Mouse (Mus musculus) gonadal fat pad, adult 2 months (tissue): Measurements from ENCODE around the gene Clasp2. TPM values are rescaled to one million over a fixed set of nuclear protein-coding genes. Genes with fewer than 3 reads are reported as not detected.
A peak's percentile ranks its signal among the peaks of the same experiment; 100 is the strongest.

ENCODE experiments used
- DNase-seq: peaks from one replicate; pipeline ENCODE4 v3.0.0-alpha.2; 2012; ENCODE audit warnings: low read depth
- polyA plus RNA-seq: library from polyadenylated mRNA; depleted of rRNA; stranded (reverse); fragments of >200 nt; gene quantifications from 2 replicates; pipeline ENCODE4 v1.2.3, GENCODE M21; 2012; rRNA removed

Clasp2 gene
- polyA plus RNA-seq, 1 experiment, result 10.9 TPM

GRCm38 (mm10) chr9:113931375-113932099 is 190.3 kb downstream of the Clasp2 start:
- no peak for DNase-seq

DNA sequence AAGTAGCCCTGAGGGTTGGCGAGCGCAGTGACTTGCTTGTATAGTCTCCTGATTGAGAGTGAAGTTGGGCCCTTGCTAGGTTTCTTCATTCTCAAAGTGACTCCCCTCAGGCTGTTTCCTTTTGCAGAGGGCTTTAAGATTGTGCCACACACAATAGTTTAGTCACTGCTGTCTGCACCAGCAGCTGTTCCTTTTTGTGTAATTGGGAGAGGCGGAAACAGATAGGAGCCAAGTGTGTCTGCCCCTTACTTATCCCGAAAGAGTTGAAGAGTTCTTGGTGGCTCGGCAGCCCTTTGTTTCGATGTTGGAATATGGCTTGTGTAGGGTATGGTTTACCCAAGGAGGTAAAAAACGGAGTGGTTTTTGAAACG is 190.8 kb downstream of the Clasp2 start:
- DNase-seq, result no peak

DNA sequence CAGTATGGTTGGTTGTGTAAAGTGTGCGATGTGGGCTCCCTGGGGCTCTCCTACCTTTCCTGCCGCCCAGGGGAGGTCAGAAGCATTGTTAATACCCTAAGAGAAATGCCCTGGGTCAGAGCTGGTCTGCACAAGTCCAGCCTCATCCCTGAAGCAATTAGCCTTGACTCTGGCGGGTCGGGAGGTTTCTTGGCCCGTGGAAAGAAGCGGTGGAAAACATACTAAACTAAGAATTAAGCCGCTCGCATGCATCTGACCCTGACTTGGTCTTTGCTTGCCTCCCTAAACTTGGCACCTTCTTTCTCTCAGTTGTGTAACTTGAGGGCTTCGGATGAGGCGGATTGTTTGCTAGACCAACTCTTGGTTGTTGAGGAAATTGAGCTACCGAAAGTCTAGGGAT is 191.2 kb downstream of the Clasp2 start:
- no peak for DNase-seq

DNA sequence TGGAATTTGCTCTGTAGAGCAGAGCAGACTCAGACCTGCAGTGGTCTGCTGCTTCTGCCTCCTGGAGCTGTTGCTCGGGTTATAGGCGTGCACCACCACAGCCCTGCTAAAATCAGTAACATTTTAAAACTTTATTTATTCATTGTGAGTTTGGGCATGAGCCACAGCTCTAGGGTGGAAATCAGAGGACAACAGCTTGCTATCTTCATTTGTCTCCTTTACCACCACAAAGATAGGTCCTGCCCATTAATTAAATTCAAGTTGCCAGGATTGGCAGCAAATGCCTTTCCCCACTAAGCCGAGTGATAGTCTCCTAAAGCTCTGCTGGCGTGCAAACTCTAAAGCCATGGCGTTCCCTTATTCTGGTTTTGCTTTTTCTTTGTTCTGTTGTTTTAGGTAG is 194.4 kb downstream of the Clasp2 start:
- DNase-seq, result no peak

DNA sequence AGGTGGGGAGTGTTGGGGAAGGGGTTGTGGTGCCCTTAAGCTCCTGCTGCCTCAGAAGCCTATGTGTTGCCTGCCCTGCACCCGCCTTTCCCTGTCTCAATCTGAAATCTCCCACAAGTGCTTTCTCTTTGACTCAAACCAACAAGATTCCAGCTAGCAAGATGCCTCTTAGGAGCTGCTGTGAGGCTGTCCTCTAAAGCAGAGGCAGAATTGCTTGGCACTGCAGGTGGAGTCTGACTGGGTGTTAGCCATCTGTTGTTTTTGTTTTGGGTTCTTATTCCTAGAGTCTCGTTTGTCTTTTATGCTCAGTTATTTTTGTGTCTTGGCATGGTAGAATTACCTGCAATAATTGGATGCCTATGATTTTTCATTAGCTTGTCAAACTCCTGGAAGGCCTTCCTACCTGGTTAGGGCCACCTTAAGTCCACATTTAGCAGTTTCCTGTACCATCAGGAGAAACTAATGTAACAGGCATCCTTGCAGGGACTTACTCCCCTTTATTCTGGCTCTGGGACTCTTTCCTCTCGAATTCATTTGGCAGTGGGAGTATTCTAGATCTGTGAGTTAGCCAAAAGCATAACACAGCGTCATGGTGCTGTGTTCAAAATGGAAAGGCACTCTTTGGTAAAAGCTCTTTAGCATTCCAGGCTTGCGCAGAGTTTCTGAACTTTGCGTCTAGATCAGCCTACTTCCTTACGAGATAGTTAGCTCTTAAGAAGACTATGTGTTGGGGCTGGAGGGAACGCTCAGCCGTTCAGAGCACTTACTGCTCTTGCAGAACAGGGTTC is 198.0 kb downstream of the Clasp2 start:
- no peak for DNase-seq

GRCm38 (mm10) chr9:113941103-113941805 is 200.0 kb downstream of the Clasp2 start:
- no peak for DNase-seq

- no peak for DNase-seq
These were observed 202.1 kb downstream of the Clasp2 start for GRCm38 (mm10) chr9:113943372-113943771.

- DNase-seq, result peak; percentile 94
These were observed 205.9 kb downstream of the Clasp2 start for GRCm38 (mm10) chr9:113947216-113947615.

- DNase-seq, result no peak
These were observed 216.5 kb downstream of the Clasp2 start for GRCm38 (mm10) chr9:113957777-113958176.

- no peak for DNase-seq
These were observed 222.4 kb downstream of the Clasp2 start for GRCm38 (mm10) chr9:113963718-113964117.

DNA sequence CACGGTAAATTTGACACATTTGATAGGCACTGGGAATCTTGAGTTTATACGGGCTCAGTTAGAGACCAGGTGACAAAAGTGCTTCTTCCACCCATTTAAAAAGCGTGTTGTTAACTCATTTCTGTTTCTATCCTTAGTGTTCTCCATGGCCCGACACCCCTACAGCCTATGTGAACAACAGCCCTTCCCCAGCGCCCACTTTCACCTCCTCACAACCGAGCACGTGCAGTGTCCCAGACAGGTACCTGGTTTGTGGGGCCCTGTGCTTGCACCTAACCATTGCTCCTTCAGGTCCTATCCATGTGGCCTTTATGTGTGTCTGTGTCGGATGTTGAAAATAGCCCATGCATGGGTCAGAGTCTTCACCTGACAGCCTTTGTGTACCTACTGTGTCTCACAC is 223.1 kb downstream of the Clasp2 start:
- no peak for DNase-seq

- no peak for DNase-seq
These were observed 225.6 kb downstream of the Clasp2 start for GRCm38 (mm10) chr9:113966838-113967237.

- no peak for DNase-seq
These were observed 227.7 kb downstream of the Clasp2 start for GRCm38 (mm10) chr9:113968967-113969366.

Other genes with a start within 250 kb of the Clasp2 start
- gene Pdcd6ip, start 33.2 kb upstream of the Clasp2 start, polyA plus RNA-seq, result 69.2 and 71.4 TPM in 2 replicates
- gene Ubp1, start 189.5 kb downstream of the Clasp2 start, polyA plus RNA-seq, result 41.0 and 42.8 TPM in 2 replicates